Mouse (Mus musculus) limb, embryonic 11.5 days (tissue): Measurements from ENCODE around the gene Ptpn3. TPM values are rescaled to one million over a fixed set of nuclear protein-coding genes. Genes with fewer than 3 reads are reported as not detected.

Experiments
- ATAC-seq: fragments of 200-750 bp; cut with Nextera tagmentation; 2 replicates; pipeline ENCODE4 v1.8.0; 2017; ENCODE audit warnings: low read depth; ENCODE audit not compliant: insufficient number of reproducible peaks, low FRiP score, low TSS enrichment
- DNase-seq: peaks from one replicate; pipeline ENCODE4 v3.0.0-alpha.2; 2015; ENCODE audit warnings: low spot score
- H3K27ac ChIP-seq: fragments of 300-500 bp; sonication (generic); replicated peaks from 2 replicates; pipeline ENCODE4 v1.5.1; 2014; ENCODE audit warnings: low read depth, mild to moderate bottlenecking, low read length
- H3K27me3 ChIP-seq: fragments of 300-500 bp; sonication (generic); 2 replicates; pipeline ENCODE4 v1.6.1; 2014; ENCODE audit warnings: mild to moderate bottlenecking, low read length, mixed read lengths; ENCODE audit not compliant: control insufficient read depth, insufficient read depth
- H3K36me3 ChIP-seq: fragments of 300-500 bp; sonication (generic); 2 replicates; pipeline ENCODE4 v1.6.1; 2014; ENCODE audit warnings: mild to moderate bottlenecking, low read length, moderate library complexity, mixed read lengths; ENCODE audit not compliant: control insufficient read depth, insufficient read depth
- H3K4me1 ChIP-seq: fragments of 300-500 bp; sonication (generic); 2 replicates; pipeline ENCODE4 v1.6.1; 2014; ENCODE audit warnings: low read length, mixed read lengths; ENCODE audit not compliant: control insufficient read depth, insufficient read depth
- H3K4me2 ChIP-seq: fragments of 300-500 bp; sonication (generic); 2 replicates; pipeline ENCODE4 v1.6.1; 2014; ENCODE audit warnings: low read depth, mild to moderate bottlenecking, moderate library complexity; ENCODE audit not compliant: severe bottlenecking
- H3K4me3 ChIP-seq: fragments of 300-500 bp; sonication (generic); 2 replicates; pipeline ENCODE4 v1.5.1; 2014; ENCODE audit warnings: low read depth, low read length
- H3K9ac ChIP-seq: fragments of 300-500 bp; sonication (generic); 2 replicates; pipeline ENCODE4 v1.6.1; 2014; ENCODE audit warnings: mild to moderate bottlenecking, low read length
- H3K9me3 ChIP-seq: fragments of 300-500 bp; sonication (generic); 2 replicates; pipeline ENCODE4 v1.6.1; 2016; ENCODE audit warnings: low read length; ENCODE audit not compliant: control insufficient read depth
- WGBS: fragments of 180-500 bp; shearing (Covaris S2); extraction: QIAGEN DNeasy Blood & Tissue Kit; methylation state at CpG from one replicate; pipeline ENCODE4 v1.1.7; 2014; 5-methylcytosine and 5-hydroxymethylcytosine counted together
- polyA plus RNA-seq: library from polyadenylated mRNA; unstranded; fragments of >200 nt; fragmentation: Nextera tagmentation; extraction: Ambion mirVana; gene quantifications from 2 replicates; pipeline ENCODE4 v1.2.1, GENCODE M21; 2014

Ptpn3 gene
- polyA plus RNA-seq, 1 experiment from 2014 or later, result 0.73 TPM

- no peaks in the 10 kb centered on the region for H3K4me1 ChIP-seq
These were observed 13.8 kb downstream of the Ptpn3 start for GRCm38 (mm10) chr4:57287808-57288207.

GRCm38 (mm10) chr4:57285251-57285650 is 16.4 kb downstream of the Ptpn3 start:
- H3K4me1 ChIP-seq, result no peaks in the 10 kb centered on the region
- no peak overlapping the region for H3K4me2 ChIP-seq
- no peak for DNase-seq
- H3K4me3 ChIP-seq, result no peak overlapping the region
- no peak for ATAC-seq
- H3K27me3 ChIP-seq, result no peaks in the 10 kb centered on the region
- no peaks in the 10 kb centered on the region for H3K36me3 ChIP-seq
- no peak overlapping the region for H3K9ac ChIP-seq
- 90% methylated on average over 2 of the region's 2 CpGs for WGBS
- no peaks in the 10 kb centered on the region for H3K9me3 ChIP-seq
- H3K27ac ChIP-seq, result no peak overlapping the region

More at GRCm38 (mm10) chr4:57287808-57288207, 13.8 kb downstream of the Ptpn3 start:
- no peak for DNase-seq
- Histone ChIP-seq H3K4me2 (no peak overlapping the region), H3K36me3 (no peaks in the 10 kb centered on the region), H3K9me3 (no peaks in the 10 kb centered on the region), H3K4me3 (no peak overlapping the region), H3K27me3 (no peaks in the 10 kb centered on the region), H3K9ac (no peak overlapping the region), H3K27ac (no peak overlapping the region)
- ATAC-seq, result no peak
- 90% methylated on average over 3 of the region's 3 CpGs for WGBS

GRCm38 (mm10) chr4:57283189-57283588 is 18.4 kb downstream of the Ptpn3 start:
- WGBS, result 83% methylated on average over 3 of the region's 3 CpGs
- Histone ChIP-seq H3K27me3 (no peaks in the 10 kb centered on the region), H3K9me3 (no peaks in the 10 kb centered on the region), H3K4me2 (no peak overlapping the region), H3K9ac (no peak overlapping the region), H3K4me1 (peaks cover 8% of the 10 kb centered on the region; the same call in 1 of the 2 replicates), H3K27ac (no peak overlapping the region), H3K36me3 (no peaks in the 10 kb centered on the region), H3K4me3 (no peak overlapping the region)
- ATAC-seq (no peak), DNase-seq (no peak)

GRCm38 (mm10) chr4:57282630-57283029 is 19.0 kb downstream of the Ptpn3 start:
- WGBS, result 68% methylated on average over 6 of the region's 6 CpGs
- Histone ChIP-seq H3K9ac (no peak overlapping the region), H3K4me1 (peaks cover 8% of the 10 kb centered on the region; the same call in 1 of the 2 replicates), H3K4me2 (no peak overlapping the region), H3K27ac (no peak overlapping the region), H3K27me3 (no peaks in the 10 kb centered on the region), H3K4me3 (no peak overlapping the region), H3K9me3 (no peaks in the 10 kb centered on the region), H3K36me3 (no peaks in the 10 kb centered on the region)
- no peak for ATAC-seq
- DNase-seq, result no peak

- 77% methylated on average over 5 of the region's 5 CpGs for WGBS
- Histone ChIP-seq H3K27me3 (no peaks in the 10 kb centered on the region), H3K36me3 (no peaks in the 10 kb centered on the region), H3K4me1 (peaks cover 8% of the 10 kb centered on the region; the same call in 1 of the 2 replicates), H3K9ac (no peak overlapping the region), H3K27ac (no peak overlapping the region), H3K4me2 (no peak overlapping the region), H3K9me3 (no peaks in the 10 kb centered on the region), H3K4me3 (no peak overlapping the region)
- DNase-seq (no peak), ATAC-seq (no peak)
These were observed 19.5 kb downstream of the Ptpn3 start for GRCm38 (mm10) chr4:57282179-57282578.

GRCm38 (mm10) chr4:57280888-57281287 is 20.7 kb downstream of the Ptpn3 start:
- ATAC-seq (no peak), DNase-seq (no peak)
- H3K36me3 ChIP-seq, result no peaks in the 10 kb centered on the region
- no peak overlapping the region for H3K27ac ChIP-seq
- 85% methylated on average over 5 of the region's 5 CpGs for WGBS
- H3K27me3 ChIP-seq, result no peaks in the 10 kb centered on the region
- no peak overlapping the region for H3K4me2 ChIP-seq
- H3K4me3 ChIP-seq, result no peak overlapping the region
- H3K9me3 ChIP-seq, result no peaks in the 10 kb centered on the region
- H3K4me1 ChIP-seq, result peaks cover 10% of the 10 kb centered on the region; the same call in 1 of the 2 replicates
- H3K9ac ChIP-seq, result no peak overlapping the region

GRCm38 (mm10) chr4:57279229-57279628 is 22.4 kb downstream of the Ptpn3 start:
- Histone ChIP-seq H3K4me2 (no peak overlapping the region), H3K4me3 (no peak overlapping the region), H3K27me3 (no peaks in the 10 kb centered on the region), H3K9ac (no peak overlapping the region), H3K4me1 (peaks cover 10% of the 10 kb centered on the region; the same call in 1 of the 2 replicates), H3K27ac (no peak overlapping the region), H3K9me3 (no peaks in the 10 kb centered on the region), H3K36me3 (no peaks in the 10 kb centered on the region)
- WGBS, result 36% methylated on average over 8 of the region's 8 CpGs
- peak; percentile 36 for DNase-seq
- no peak for ATAC-seq

GRCm38 (mm10) chr4:57278812-57279211 is 22.8 kb downstream of the Ptpn3 start:
- no peak overlapping the region for H3K4me3 ChIP-seq
- H3K4me1 ChIP-seq, result peaks cover 10% of the 10 kb centered on the region; the same call in 1 of the 2 replicates
- H3K9me3 ChIP-seq, result no peaks in the 10 kb centered on the region
- no peak for ATAC-seq
- no peaks in the 10 kb centered on the region for H3K36me3 ChIP-seq
- WGBS, result 41% methylated on average over 10 of the region's 10 CpGs
- no peak overlapping the region for H3K4me2 ChIP-seq
- H3K27ac ChIP-seq, result no peak overlapping the region
- DNase-seq, result no peak
- no peak overlapping the region for H3K9ac ChIP-seq
- no peaks in the 10 kb centered on the region for H3K27me3 ChIP-seq

GRCm38 (mm10) chr4:57277671-57278070 is 24.0 kb downstream of the Ptpn3 start:
- Histone ChIP-seq H3K4me2 (no peak overlapping the region), H3K36me3 (no peaks in the 10 kb centered on the region), H3K9ac (no peak overlapping the region), H3K27me3 (no peaks in the 10 kb centered on the region), H3K4me3 (no peak overlapping the region), H3K9me3 (no peaks in the 10 kb centered on the region), H3K4me1 (peaks cover 10% of the 10 kb centered on the region; the same call in 1 of the 2 replicates), H3K27ac (no peak overlapping the region)
- DNase-seq (no peak), ATAC-seq (no peak)
- 88% methylated on average over 3 of the region's 3 CpGs for WGBS
